Mouse (Mus musculus): ENCODE results near the gene Faah. TPM values are rescaled to one million over a fixed set of nuclear protein-coding genes. Genes with fewer than 3 reads are reported as not detected.

Gene Faah
- polyA plus RNA-seq, 1 experiment from 2014 or later = 15.3 TPM

DNA sequence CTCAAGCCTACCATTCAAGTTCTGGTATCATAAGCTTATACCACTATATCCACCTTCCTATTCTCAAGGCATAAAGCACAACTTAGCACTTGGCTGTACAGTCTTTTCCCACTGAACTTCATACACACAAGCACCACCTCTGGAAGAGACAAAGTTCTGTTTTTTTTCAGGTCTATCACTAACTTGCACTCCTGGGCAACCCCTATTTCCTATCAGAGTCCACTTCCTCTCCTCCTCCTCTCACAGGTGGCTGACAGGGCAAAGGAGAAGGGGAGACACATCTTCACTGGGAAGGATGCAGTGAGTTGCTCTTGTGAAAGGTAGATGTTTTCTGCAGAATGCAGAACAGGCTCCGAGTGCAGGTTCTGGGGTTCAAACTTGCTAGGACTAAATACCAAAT, 30.0 kb upstream of the Faah start:
- Histone ChIP-seq H3K27ac (ENCODE audit: low read length) (no peak overlapping the region), H3K9ac (replicated peaks; ENCODE audit: low read length) (no peak overlapping the region), H3K4me1 (ENCODE audit: insufficient read depth, low read length) (peaks cover 4% of the 10 kb centered on the region), H3K4me3 (ENCODE audit: low read length) (no peak overlapping the region), H3K36me3 (ENCODE audit: insufficient read depth, low read length) (peaks cover 11% of the 10 kb centered on the region; the same call in 1 of the 2 replicates), H3K4me2 (replicated peaks; ENCODE audit: low read depth, low read length) (no peak overlapping the region), H3K27me3 (ENCODE audit: insufficient read depth, low read length) (no peaks in the 10 kb centered on the region), H3K9me3 (ENCODE audit: low read length) (no peaks in the 10 kb centered on the region)
- ATAC-seq (ENCODE audit: low FRiP score, low TSS enrichment) = no peak
- WGBS = 85% methylated on average over 1 of the region's 1 CpGs

DNA sequence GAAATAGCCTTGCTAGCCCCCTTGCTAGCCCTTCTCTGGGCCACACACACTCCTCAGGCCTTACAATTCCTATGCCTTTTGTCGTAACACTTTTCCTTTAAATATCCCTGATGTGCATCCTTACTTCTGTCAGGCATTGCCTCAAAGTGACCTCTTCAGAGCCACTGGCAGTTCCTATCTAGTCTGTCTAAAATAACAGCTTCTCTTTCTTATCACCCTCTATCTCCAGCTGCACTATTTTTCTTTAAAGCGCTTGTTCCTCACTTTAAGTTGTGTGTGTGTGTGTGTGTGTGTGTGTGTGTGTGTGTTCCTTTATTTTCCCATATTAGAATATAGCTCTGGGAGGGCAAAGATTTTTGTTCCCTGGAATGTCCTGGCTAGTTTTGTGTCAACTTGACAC, 28.9 kb upstream of the Faah start:
- no peak overlapping the region for H3K9ac ChIP-seq (replicated peaks; ENCODE audit: low read length)
- no peak overlapping the region for H3K4me2 ChIP-seq (replicated peaks; ENCODE audit: low read depth, low read length)
- H3K36me3 ChIP-seq (ENCODE audit: insufficient read depth, low read length) = peaks cover 18% of the 10 kb centered on the region
- WGBS = 89% methylated on average over 2 of the region's 2 CpGs
- no peak overlapping the region for H3K27ac ChIP-seq (ENCODE audit: low read length)
- H3K27me3 ChIP-seq (ENCODE audit: insufficient read depth, low read length) = no peaks in the 10 kb centered on the region
- H3K4me1 ChIP-seq (ENCODE audit: insufficient read depth, low read length) = no peaks in the 10 kb centered on the region
- H3K9me3 ChIP-seq (ENCODE audit: low read length) = no peaks in the 10 kb centered on the region
- H3K4me3 ChIP-seq (ENCODE audit: low read length) = no peak overlapping the region
- ATAC-seq (ENCODE audit: low FRiP score, low TSS enrichment) = no peak

DNA sequence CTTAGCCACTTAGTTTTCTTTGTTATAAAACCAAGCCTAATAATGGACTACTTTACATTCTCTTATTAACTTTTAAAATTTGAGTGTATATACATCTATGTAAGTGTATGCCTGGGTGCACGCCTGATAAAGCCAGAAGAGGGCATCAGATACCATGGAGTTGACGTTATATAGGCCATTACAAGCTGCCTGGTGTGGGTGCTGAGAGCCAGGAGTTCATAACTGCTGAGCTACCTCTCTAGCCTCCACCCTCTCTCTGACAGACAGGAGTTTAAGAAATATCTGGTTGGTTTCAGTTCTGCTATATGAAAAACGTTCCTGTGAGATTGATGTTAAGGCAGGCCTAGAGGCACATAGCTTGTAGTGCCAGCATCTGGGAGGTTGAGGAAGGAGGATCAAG, 24.5 kb upstream of the Faah start:
- Histone ChIP-seq H3K36me3 (ENCODE audit: insufficient read depth, low read length) (peaks cover 23% of the 10 kb centered on the region), H3K27me3 (ENCODE audit: insufficient read depth, low read length) (no peaks in the 10 kb centered on the region), H3K27ac (ENCODE audit: low read length) (no peak overlapping the region), H3K4me2 (replicated peaks; ENCODE audit: low read depth, low read length) (no peak overlapping the region), H3K4me1 (ENCODE audit: insufficient read depth, low read length) (no peaks in the 10 kb centered on the region), H3K9me3 (ENCODE audit: low read length) (no peaks in the 10 kb centered on the region), H3K9ac (replicated peaks; ENCODE audit: low read length) (no peak overlapping the region), H3K4me3 (ENCODE audit: low read length) (no peak overlapping the region)
- 81% methylated on average over 3 of the region's 3 CpGs for WGBS
- no peak for ATAC-seq (ENCODE audit: low FRiP score, low TSS enrichment)

DNA sequence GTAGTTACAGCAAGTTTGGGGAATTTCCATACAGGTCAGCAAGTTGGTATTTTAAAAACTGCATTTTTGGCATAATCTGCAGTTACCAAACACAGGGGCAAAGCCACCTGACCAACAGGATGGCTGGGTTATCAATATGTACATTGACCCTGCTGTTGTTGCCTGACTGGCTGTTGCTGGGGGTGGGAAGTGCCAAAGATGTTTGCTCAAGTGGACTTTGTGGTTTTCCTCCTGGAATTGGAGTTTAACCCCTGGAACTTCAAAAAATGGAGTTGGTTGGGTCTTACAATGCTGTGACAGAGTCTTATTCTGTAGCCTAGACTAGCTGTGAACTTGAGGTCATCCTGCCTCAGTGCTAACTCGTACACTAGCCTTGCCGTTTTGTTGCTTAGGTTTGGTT, 22.7 kb upstream of the Faah start:
- Histone ChIP-seq H3K27me3 (ENCODE audit: insufficient read depth, low read length) (no peaks in the 10 kb centered on the region), H3K4me1 (ENCODE audit: insufficient read depth, low read length) (no peaks in the 10 kb centered on the region), H3K27ac (ENCODE audit: low read length) (no peak overlapping the region), H3K9ac (replicated peaks; ENCODE audit: low read length) (no peak overlapping the region), H3K4me3 (ENCODE audit: low read length) (no peak overlapping the region), H3K36me3 (ENCODE audit: insufficient read depth, low read length) (peaks cover 24% of the 10 kb centered on the region), H3K4me2 (replicated peaks; ENCODE audit: low read depth, low read length) (no peak overlapping the region), H3K9me3 (ENCODE audit: low read length) (no peaks in the 10 kb centered on the region)
- no peak for ATAC-seq (ENCODE audit: low FRiP score, low TSS enrichment)
- 85% methylated on average over 2 of the region's 2 CpGs for WGBS

DNA sequence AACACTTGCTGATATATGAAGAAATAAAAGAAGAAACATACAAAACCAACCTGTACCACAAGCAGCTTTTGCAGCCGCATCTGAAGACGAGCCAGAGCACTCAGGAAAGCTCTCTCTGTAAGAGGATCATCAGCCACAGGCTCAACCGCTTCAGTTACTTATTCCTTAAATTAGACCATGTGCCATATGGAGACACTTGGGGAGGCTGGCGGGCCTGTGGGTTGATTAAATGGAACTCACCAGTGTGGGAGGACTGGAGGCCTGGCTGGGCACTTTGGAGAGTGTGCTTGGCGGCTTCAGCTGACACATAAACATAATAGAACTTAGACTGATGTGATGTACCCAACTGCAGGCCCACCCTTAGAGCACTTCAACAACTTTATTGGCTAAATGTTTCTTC, 15.6 kb upstream of the Faah start:
- Histone ChIP-seq H3K9me3 (ENCODE audit: low read length) (no peaks in the 10 kb centered on the region), H3K27me3 (ENCODE audit: insufficient read depth, low read length) (no peaks in the 10 kb centered on the region), H3K4me1 (ENCODE audit: insufficient read depth, low read length) (no peaks in the 10 kb centered on the region), H3K36me3 (ENCODE audit: insufficient read depth, low read length) (peaks cover 13% of the 10 kb centered on the region), H3K9ac (replicated peaks; ENCODE audit: low read length) (no peak overlapping the region), H3K4me3 (ENCODE audit: low read length) (no peak overlapping the region), H3K4me2 (replicated peaks; ENCODE audit: low read depth, low read length) (no peak overlapping the region), H3K27ac (ENCODE audit: low read length) (no peak overlapping the region)
- no peak for ATAC-seq (ENCODE audit: low FRiP score, low TSS enrichment)
- WGBS = 85% methylated on average over 5 of the region's 5 CpGs

DNA sequence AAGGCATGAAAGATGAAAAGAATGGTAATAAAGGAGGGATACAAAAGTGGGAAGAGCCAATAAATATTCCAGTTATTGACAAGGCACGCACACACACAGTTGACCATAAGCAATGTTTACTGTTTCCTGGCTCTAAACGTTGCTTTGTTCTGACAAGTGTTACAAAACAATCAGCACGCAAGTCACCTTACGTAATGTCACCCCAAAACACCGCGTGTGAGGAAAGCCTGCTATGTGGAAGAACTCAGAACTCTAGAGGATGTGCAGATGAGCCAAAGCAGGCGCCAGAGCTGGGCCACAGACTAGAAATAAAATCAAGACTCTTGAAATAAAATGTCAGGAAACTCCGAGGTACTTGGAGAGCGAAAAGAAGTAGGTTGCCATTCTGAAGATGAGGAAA, 15.2 kb upstream of the Faah start:
- Histone ChIP-seq H3K4me1 (ENCODE audit: insufficient read depth, low read length) (no peaks in the 10 kb centered on the region), H3K36me3 (ENCODE audit: insufficient read depth, low read length) (peaks cover 13% of the 10 kb centered on the region), H3K27ac (ENCODE audit: low read length) (no peak overlapping the region), H3K9me3 (ENCODE audit: low read length) (no peaks in the 10 kb centered on the region), H3K4me3 (ENCODE audit: low read length) (no peak overlapping the region), H3K4me2 (replicated peaks; ENCODE audit: low read depth, low read length) (no peak overlapping the region), H3K27me3 (ENCODE audit: insufficient read depth, low read length) (no peaks in the 10 kb centered on the region), H3K9ac (replicated peaks; ENCODE audit: low read length) (no peak overlapping the region)
- ATAC-seq (ENCODE audit: low FRiP score, low TSS enrichment) = no peak
- WGBS = 90% methylated on average over 9 of the region's 9 CpGs

DNA sequence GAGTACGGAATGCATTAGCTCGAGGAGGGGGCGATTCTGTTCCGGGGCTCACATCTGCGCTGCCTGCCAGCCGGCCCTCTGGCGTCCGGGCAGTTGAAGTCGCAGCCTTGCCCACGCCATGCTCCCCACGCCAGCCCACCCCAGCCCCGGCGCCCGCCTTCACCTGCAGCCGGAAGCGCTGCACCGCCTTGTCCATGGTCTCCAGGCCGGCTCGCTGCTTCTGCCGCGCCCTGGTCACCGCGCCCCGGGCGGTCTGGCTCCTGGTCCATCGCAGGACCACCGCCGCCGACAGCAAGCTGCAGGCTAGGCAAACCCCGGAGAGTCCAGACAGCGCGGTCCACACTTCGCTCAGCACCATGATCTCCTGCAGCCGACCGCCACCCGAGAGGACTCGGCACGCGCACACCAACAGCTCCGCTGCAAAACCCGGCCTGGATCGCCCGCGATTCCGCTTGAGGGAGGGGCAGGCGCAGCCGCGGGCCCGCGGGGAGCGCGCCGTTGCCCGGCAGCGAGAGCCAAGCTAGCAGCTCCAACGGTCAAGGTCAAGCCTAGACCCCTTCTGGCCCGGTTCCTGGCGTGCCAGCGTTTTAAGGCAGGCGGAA, 325 bp downstream of the Faah start:
- H3K4me1 ChIP-seq (ENCODE audit: insufficient read depth, low read length) = peaks cover 16% of the 10 kb centered on the region
- under 1% methylated on average over 60 of the region's 60 CpGs for WGBS
- H3K4me2 ChIP-seq (replicated peaks; ENCODE audit: low read depth, low read length) = peak overlapping the region; percentile 98
- ATAC-seq (ENCODE audit: low FRiP score, low TSS enrichment) = peak; percentile 95
- peaks cover 55% of the 10 kb centered on the region for H3K27me3 ChIP-seq (ENCODE audit: insufficient read depth, low read length)
- H3K9ac ChIP-seq (replicated peaks; ENCODE audit: low read length) = peak overlapping the region; percentile 75
- H3K9me3 ChIP-seq (ENCODE audit: low read length) = no peaks in the 10 kb centered on the region
- peak overlapping the region; percentile 71 for H3K4me3 ChIP-seq (ENCODE audit: low read length)
- no peaks in the 10 kb centered on the region for H3K36me3 ChIP-seq (ENCODE audit: insufficient read depth, low read length)
- peak overlapping the region; percentile 48 for H3K27ac ChIP-seq (ENCODE audit: low read length)

DNA sequence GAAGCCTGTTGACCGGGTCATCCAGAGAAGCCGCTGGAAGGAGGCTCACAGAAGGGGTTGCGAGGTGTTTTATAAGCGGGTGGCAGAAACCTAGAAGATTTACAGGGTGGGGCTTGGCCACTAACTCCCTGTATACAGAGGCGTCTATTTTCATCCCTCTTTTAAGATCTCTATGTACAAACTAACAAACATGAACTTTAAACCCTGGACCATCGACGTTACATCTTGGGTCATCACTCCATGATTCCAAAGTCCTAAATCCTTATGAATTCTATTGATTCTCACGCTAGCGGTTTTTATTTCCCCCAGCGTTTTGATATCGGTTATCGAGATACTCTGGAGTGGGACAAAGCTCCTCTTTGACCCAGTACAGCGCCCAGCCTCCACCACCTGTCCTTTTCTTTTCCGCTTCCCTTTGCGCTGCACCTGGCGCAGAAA, 845 bp downstream of the Faah start:
- Histone ChIP-seq H3K4me3 (ENCODE audit: low read length) (peak overlapping the region; percentile 71), H3K27ac (ENCODE audit: low read length) (no peak overlapping the region; the same call in 1 of the 2 replicates), H3K27me3 (ENCODE audit: insufficient read depth, low read length) (peaks cover 55% of the 10 kb centered on the region), H3K4me1 (ENCODE audit: insufficient read depth, low read length) (peaks cover 16% of the 10 kb centered on the region), H3K9me3 (ENCODE audit: low read length) (no peaks in the 10 kb centered on the region), H3K4me2 (replicated peaks; ENCODE audit: low read depth, low read length) (peak overlapping the region; percentile 98), H3K36me3 (ENCODE audit: insufficient read depth, low read length) (no peaks in the 10 kb centered on the region), H3K9ac (replicated peaks; ENCODE audit: low read length) (peak overlapping the region; percentile 75)
- no peak for ATAC-seq (ENCODE audit: low FRiP score, low TSS enrichment)
- 4% methylated on average over 16 of the region's 16 CpGs for WGBS

DNA sequence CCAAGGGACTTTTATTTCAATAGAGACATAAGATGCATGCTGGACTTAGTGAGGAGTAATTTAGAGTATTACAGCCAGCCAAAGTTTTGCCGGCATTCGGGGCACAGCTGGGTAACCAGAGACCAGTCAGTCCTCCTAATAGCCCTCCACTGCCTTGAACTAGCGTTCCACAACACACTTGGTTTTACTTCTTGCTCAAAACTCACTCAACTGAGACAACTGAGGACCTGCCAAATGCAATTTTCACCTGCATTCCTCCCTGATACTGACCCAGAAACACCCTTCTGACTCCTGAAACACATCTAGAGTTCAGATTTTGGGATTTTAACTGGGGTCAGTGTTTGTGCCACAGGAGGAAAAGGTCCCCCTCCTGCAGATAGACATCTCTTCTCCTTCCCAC, 1.3 kb downstream of the Faah start:
- H3K27ac ChIP-seq (ENCODE audit: low read length) = no peak overlapping the region
- no peaks in the 10 kb centered on the region for H3K36me3 ChIP-seq (ENCODE audit: insufficient read depth, low read length)
- peak overlapping the region; percentile 71 for H3K4me3 ChIP-seq (ENCODE audit: low read length)
- 11% methylated on average over 3 of the region's 3 CpGs for WGBS
- H3K27me3 ChIP-seq (ENCODE audit: insufficient read depth, low read length) = peaks cover 55% of the 10 kb centered on the region
- H3K4me1 ChIP-seq (ENCODE audit: insufficient read depth, low read length) = peaks cover 16% of the 10 kb centered on the region
- no peaks in the 10 kb centered on the region for H3K9me3 ChIP-seq (ENCODE audit: low read length)
- H3K9ac ChIP-seq (replicated peaks; ENCODE audit: low read length) = no peak overlapping the region
- peak overlapping the region; percentile 98 for H3K4me2 ChIP-seq (replicated peaks; ENCODE audit: low read depth, low read length)
- no peak for ATAC-seq (ENCODE audit: low FRiP score, low TSS enrichment)

DNA sequence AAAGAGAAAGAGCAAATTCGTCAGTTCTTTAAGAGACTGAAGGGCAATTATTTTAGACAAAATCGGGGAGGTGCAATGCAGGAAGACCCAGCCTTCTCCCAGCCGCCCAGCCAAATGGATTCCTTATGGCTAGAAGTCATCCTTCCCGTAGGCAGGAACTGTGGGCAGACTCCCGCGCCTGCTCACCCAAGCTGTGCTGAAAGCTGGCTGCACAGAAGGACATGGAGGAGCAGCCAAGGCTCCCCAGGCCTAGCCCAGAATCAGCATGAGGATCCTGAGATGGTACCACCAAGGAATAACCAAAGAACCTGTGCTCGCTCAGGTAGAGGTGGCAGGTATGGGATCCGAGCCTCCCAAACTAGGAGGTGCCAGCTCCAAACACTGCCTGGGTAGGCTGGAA, 1.7 kb downstream of the Faah start:
- H3K36me3 ChIP-seq (ENCODE audit: insufficient read depth, low read length) = no peaks in the 10 kb centered on the region
- H3K27ac ChIP-seq (ENCODE audit: low read length) = no peak overlapping the region
- H3K9ac ChIP-seq (replicated peaks; ENCODE audit: low read length) = 0 out of 2 replicates have a peak overlapping the region, but pooled peaks have one; percentile 10
- H3K27me3 ChIP-seq (ENCODE audit: insufficient read depth, low read length) = peaks cover 55% of the 10 kb centered on the region
- H3K9me3 ChIP-seq (ENCODE audit: low read length) = no peaks in the 10 kb centered on the region
- peaks cover 16% of the 10 kb centered on the region for H3K4me1 ChIP-seq (ENCODE audit: insufficient read depth, low read length)
- H3K4me2 ChIP-seq (replicated peaks; ENCODE audit: low read depth, low read length) = peak overlapping the region; percentile 98
- no peak for ATAC-seq (ENCODE audit: low FRiP score, low TSS enrichment)
- 54% methylated on average over 8 of the region's 8 CpGs for WGBS
- H3K4me3 ChIP-seq (ENCODE audit: low read length) = peak overlapping the region; percentile 71

Measured in kidney, embryonic 16.5 days (tissue).